Mouse (Mus musculus) ES-Bruce4 (cell line): Measurements from ENCODE around the gene Ddx49. TPM values are rescaled to one million over a fixed set of nuclear protein-coding genes. Genes with fewer than 3 reads are reported as not detected.

Experiments used
- H3K27ac ChIP-seq: 2 replicates; pipeline ENCODE4 v1.5.1; 2012; ENCODE audit warnings: low read length, inconsistent platforms; ENCODE audit not compliant: insufficient read depth
- H3K27me3 ChIP-seq: 2 replicates; pipeline ENCODE4 v1.6.1; 2012; ENCODE audit warnings: mild to moderate bottlenecking, low read length, inconsistent platforms; ENCODE audit not compliant: control insufficient read depth, poor library complexity, insufficient read depth, severe bottlenecking
- H3K36me3 ChIP-seq: 2 replicates; pipeline ENCODE4 v1.6.1; 2012; ENCODE audit warnings: inconsistent platforms, mild to moderate bottlenecking, low read length, moderate library complexity; ENCODE audit not compliant: control insufficient read depth, poor library complexity, insufficient read depth, severe bottlenecking
- H3K4me1 ChIP-seq: one replicate; pipeline ENCODE4 v1.8.1; 2011; ENCODE audit warnings: low read length; ENCODE audit not compliant: control insufficient read depth, insufficient read depth
- H3K4me3 ChIP-seq: 2 replicates; pipeline ENCODE4 v1.5.1; 2011; ENCODE audit warnings: low read depth, mild to moderate bottlenecking, low read length
- H3K9ac ChIP-seq: 2 replicates; pipeline ENCODE4 v1.6.1; 2012; ENCODE audit warnings: low read depth, mild to moderate bottlenecking, inconsistent platforms; ENCODE audit not compliant: poor library complexity, severe bottlenecking
- H3K9me3 ChIP-seq: replicated peaks from 2 replicates; pipeline ENCODE4 v1.6.1; 2012; ENCODE audit warnings: mild to moderate bottlenecking, low read length, inconsistent platforms; ENCODE audit not compliant: control insufficient read depth, poor library complexity, insufficient read depth, severe bottlenecking
- CTCF ChIP-seq: IDR thresholded peaks from one replicate; pipeline ENCODE4 v1.8.1; 2011; ENCODE audit warnings: low read depth, low read length
- EP300 ChIP-seq: IDR thresholded peaks from 2 replicates; pipeline ENCODE4 v1.6.1; 2011; ENCODE audit warnings: low read depth, low read length; ENCODE audit not compliant: insufficient read depth
- POLR2A ChIP-seq: IDR thresholded peaks from one replicate; pipeline ENCODE4 v1.8.1; 2011; ENCODE audit warnings: low read length; ENCODE audit not compliant: insufficient read depth
- polyA plus RNA-seq: library from polyadenylated mRNA; stranded (reverse); fragments of >200 nt; gene quantifications from 2 replicates; pipeline ENCODE4 v1.2.4, GENCODE M21; 2011; ENCODE audit warnings: low read depth; ENCODE audit not compliant: missing spikeins, insufficient read depth, insufficient read length

Gene Ddx49
- polyA plus RNA-seq, 1 experiment = 45.3 TPM

GRCm38 (mm10) chr8:70313399-70313798, 11.1 kb upstream of the Ddx49 start:
- TF ChIP-seq POLR2A = no peak
- TF ChIP-seq EP300 = no peak
- no peak for TF ChIP-seq CTCF
- Histone ChIP-seq H3K27me3 (no peaks in the 10 kb centered on the region), H3K27ac (no peak overlapping the region), H3K36me3 (peaks cover 10% of the 10 kb centered on the region; the same call in 1 of the 2 replicates), H3K9me3 (no peaks in the 10 kb centered on the region), H3K9ac (no peak overlapping the region), H3K4me3 (no peak overlapping the region), H3K4me1 (no peaks in the 10 kb centered on the region)

- Histone ChIP-seq H3K27ac (no peak overlapping the region), H3K36me3 (peaks cover 10% of the 10 kb centered on the region; the same call in 1 of the 2 replicates), H3K4me1 (no peaks in the 10 kb centered on the region), H3K27me3 (no peaks in the 10 kb centered on the region), H3K9me3 (no peaks in the 10 kb centered on the region), H3K9ac (no peak overlapping the region), H3K4me3 (no peak overlapping the region)
- TF ChIP-seq EP300 (no peak), POLR2A (no peak), CTCF (peak; percentile 83)
These were observed 7.0 kb upstream of the Ddx49 start for GRCm38 (mm10) chr8:70309311-70309710.

GRCm38 (mm10) chr8:70302901-70303300, 612 bp upstream of the Ddx49 start:
- TF ChIP-seq POLR2A = no peak
- no peak for TF ChIP-seq CTCF
- TF ChIP-seq EP300 = no peak
- H3K36me3 ChIP-seq = 0 out of 2 replicates have a peak, but pooled peaks cover 7% of the 10 kb centered on the region

DNA sequence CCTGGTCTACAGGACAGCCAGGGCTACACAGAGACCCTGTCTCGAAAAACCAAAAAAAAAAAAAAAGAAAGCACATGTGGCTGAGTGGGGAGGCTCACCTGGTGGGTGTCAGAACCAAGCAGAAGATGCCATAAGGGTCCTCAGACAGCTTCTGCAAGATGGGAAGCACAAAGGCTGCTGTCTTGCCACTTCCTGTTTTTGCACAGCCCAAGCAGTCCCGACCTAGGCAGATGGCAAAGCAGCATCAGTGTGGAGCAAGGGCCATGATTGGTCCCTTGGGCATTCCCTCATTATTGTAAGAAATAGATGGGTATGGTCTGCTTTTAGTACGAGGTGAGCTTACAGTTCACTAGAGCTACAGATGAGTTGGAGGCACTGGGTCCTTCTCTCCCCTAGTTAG, 1.4 kb downstream of the Ddx49 start:
- Histone ChIP-seq H3K9ac (no peak overlapping the region), H3K27me3 (no peaks in the 10 kb centered on the region), H3K27ac (no peak overlapping the region), H3K9me3 (no peaks in the 10 kb centered on the region), H3K36me3 (peaks cover 21% of the 10 kb centered on the region), H3K4me1 (no peaks in the 10 kb centered on the region), H3K4me3 (no peak overlapping the region)
- TF ChIP-seq POLR2A (no peak), CTCF (no peak), EP300 (no peak)

More at GRCm38 (mm10) chr8:70302901-70303300, 612 bp upstream of the Ddx49 start:
- Histone ChIP-seq H3K4me3 (peak overlapping the region; percentile 94), H3K9ac (peak overlapping the region; percentile 64), H3K27ac (no peak overlapping the region), H3K4me1 (no peaks in the 10 kb centered on the region), H3K9me3 (no peaks in the 10 kb centered on the region), H3K27me3 (no peaks in the 10 kb centered on the region)

DNA sequence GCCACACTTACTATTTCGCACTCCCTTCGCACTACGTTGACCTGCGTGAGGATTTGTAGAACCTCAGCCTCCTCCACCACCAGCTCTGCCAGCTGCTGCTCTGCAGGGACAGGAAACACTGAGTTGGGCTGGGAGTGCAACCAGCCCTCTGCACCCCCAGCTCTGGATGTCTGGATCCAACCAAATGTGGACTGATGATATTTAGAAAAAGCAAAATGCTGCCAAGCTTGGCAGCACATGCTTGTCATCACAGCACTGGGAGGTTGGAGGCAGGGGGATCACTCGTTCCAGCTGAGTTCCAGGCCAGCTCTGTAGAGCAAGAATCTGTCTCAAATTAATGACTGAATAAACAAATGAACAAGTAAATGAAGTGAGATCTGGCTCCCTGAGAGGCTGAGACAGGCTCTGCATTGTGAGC, 8.3 kb downstream of the Ddx49 start:
- Histone ChIP-seq H3K9me3 (no peaks in the 10 kb centered on the region), H3K4me1 (no peaks in the 10 kb centered on the region), H3K9ac (no peak overlapping the region), H3K27me3 (no peaks in the 10 kb centered on the region), H3K36me3 (peaks cover 63% of the 10 kb centered on the region), H3K4me3 (no peak overlapping the region), H3K27ac (no peak overlapping the region; the same call in 1 of the 2 replicates)
- TF ChIP-seq POLR2A (no peak), CTCF (no peak), EP300 (no peak)

- Histone ChIP-seq H3K27me3 (no peaks in the 10 kb centered on the region), H3K9me3 (peaks cover 6% of the 10 kb centered on the region; the same call in 1 of the 2 replicates), H3K27ac (no peak overlapping the region), H3K4me1 (no peaks in the 10 kb centered on the region), H3K36me3 (peaks cover 48% of the 10 kb centered on the region), H3K4me3 (no peak overlapping the region), H3K9ac (no peak overlapping the region)
- TF ChIP-seq EP300 (no peak), CTCF (peak; percentile 69), POLR2A (no peak)
These were observed 15.6 kb downstream of the Ddx49 start for GRCm38 (mm10) chr8:70286737-70287136.
